Mouse (Mus musculus) forebrain, postnatal 0 days (tissue): ENCODE results near the gene Brd4. TPM values are rescaled to one million over a fixed set of nuclear protein-coding genes. Genes with fewer than 3 reads are reported as not detected.

Experiments used
- ATAC-seq: fragments of 200-750 bp; cut with Nextera tagmentation; 2 replicates; pipeline ENCODE4 v1.8.0; 2017; ENCODE audit warnings: mild to moderate bottlenecking, moderate library complexity
- DNase-seq: peaks from one replicate; pipeline ENCODE4 v3.0.0-alpha.2; 2015
- H3K27ac ChIP-seq: fragments of 300-500 bp; sonication (generic); 2 replicates; pipeline ENCODE4 v1.5.1; 2014; ENCODE audit warnings: low read depth, mild to moderate bottlenecking, antibody characterized with exemption, low read length, moderate library complexity, mixed read lengths
- H3K27me3 ChIP-seq: fragments of 300-500 bp; sonication (generic); 2 replicates; pipeline ENCODE4 v1.6.1; 2014; ENCODE audit warnings: mild to moderate bottlenecking, low read length, mixed read lengths; ENCODE audit not compliant: insufficient read depth
- H3K36me3 ChIP-seq: fragments of 300-500 bp; sonication (generic); 2 replicates; pipeline ENCODE4 v1.6.1; 2014; ENCODE audit warnings: mild to moderate bottlenecking, moderate library complexity; ENCODE audit not compliant: insufficient read depth
- H3K4me1 ChIP-seq: fragments of 300-500 bp; sonication (generic); 2 replicates; pipeline ENCODE4 v1.6.1; 2014; ENCODE audit warnings: antibody characterized with exemption; ENCODE audit not compliant: insufficient read depth
- H3K4me2 ChIP-seq: fragments of 300-500 bp; sonication (generic); 2 replicates; pipeline ENCODE4 v1.6.1; 2014; ENCODE audit warnings: low read depth, mild to moderate bottlenecking, moderate library complexity
- H3K4me3 ChIP-seq: fragments of 300-500 bp; sonication (generic); 2 replicates; pipeline ENCODE4 v1.5.1; 2014; ENCODE audit warnings: low read depth, low read length, mixed read lengths
- H3K9ac ChIP-seq: fragments of 300-500 bp; sonication (generic); 2 replicates; pipeline ENCODE4 v1.6.1; 2014; ENCODE audit warnings: mild to moderate bottlenecking
- H3K9me3 ChIP-seq: fragments of 300-500 bp; sonication (generic); 2 replicates; pipeline ENCODE4 v1.6.1; 2016; ENCODE audit warnings: low read length
- CTCF ChIP-seq: sonication (generic); IDR thresholded peaks from 2 replicates; pipeline ENCODE4 v1.5.1; 2016; ENCODE audit warnings: antibody characterized with exemption, control low read depth, low read depth
- WGBS: fragments of 180-500 bp; shearing (Covaris S2); extraction: QIAGEN DNeasy Blood & Tissue Kit; methylation state at CpG from one replicate; pipeline ENCODE4 v1.1.7; 2014; 5-methylcytosine and 5-hydroxymethylcytosine counted together
- polyA plus RNA-seq: library from polyadenylated mRNA; unstranded; fragments of >200 nt; fragmentation: Nextera tagmentation; extraction: Ambion mirVana; gene quantifications from 2 replicates; pipeline ENCODE4 v1.2.1, GENCODE M21; 2015
- total RNA-seq: library from RNA; depleted of rRNA; stranded (reverse); fragments of >200 nt; gene quantifications from 2 replicates; pipeline ENCODE4 v1.2.3, GENCODE M21; 2014

The Brd4 gene
- total and polyA plus RNA-seq, 2 experiments from 2014 or later, result 37.7 to 85.6 TPM

GRCm38 (mm10) chr17:32281611-32282310 lies 2.8 kb downstream of the Brd4 start:
- Histone ChIP-seq H3K27me3 (no peaks in the 10 kb centered on the region), H3K4me1 (peaks cover 14% of the 10 kb centered on the region), H3K9ac (no peak overlapping the region), H3K4me3 (no peak overlapping the region), H3K27ac (no peak overlapping the region), H3K9me3 (no peaks in the 10 kb centered on the region), H3K4me2 (no peak overlapping the region), H3K36me3 (no peaks in the 10 kb centered on the region)
- ATAC-seq (no peak), DNase-seq (no peak)
- TF ChIP-seq CTCF, result no peak
- WGBS, result 78% methylated on average over 4 of the region's 4 CpGs

GRCm38 (mm10) chr17:32281126-32281525 lies 3.4 kb downstream of the Brd4 start:
- Histone ChIP-seq H3K4me2 (no peak overlapping the region), H3K4me1 (peaks cover 14% of the 10 kb centered on the region), H3K36me3 (no peaks in the 10 kb centered on the region), H3K9ac (no peak overlapping the region), H3K9me3 (no peaks in the 10 kb centered on the region), H3K4me3 (no peak overlapping the region), H3K27me3 (no peaks in the 10 kb centered on the region), H3K27ac (no peak overlapping the region)
- DNase-seq (no peak), ATAC-seq (no peak)
- TF ChIP-seq CTCF, result no peak
- WGBS, result 98% methylated on average over 2 of the region's 2 CpGs

GRCm38 (mm10) chr17:32280575-32280974 lies 3.9 kb downstream of the Brd4 start:
- TF ChIP-seq CTCF, result no peak
- H3K27ac ChIP-seq, result no peak overlapping the region
- ATAC-seq, result no peak

GRCm38 (mm10) chr17:32277201-32277600 lies 7.3 kb downstream of the Brd4 start:
- Histone ChIP-seq H3K27me3 (no peaks in the 10 kb centered on the region), H3K36me3 (no peaks in the 10 kb centered on the region)
- no peak for TF ChIP-seq CTCF

More at GRCm38 (mm10) chr17:32280575-32280974, 3.9 kb downstream of the Brd4 start:
- 83% methylated on average over 3 of the region's 3 CpGs for WGBS
- no peak for DNase-seq
- H3K4me1 ChIP-seq, result peaks cover 13% of the 10 kb centered on the region
- no peaks in the 10 kb centered on the region for H3K9me3 ChIP-seq
- H3K4me3 ChIP-seq, result no peak overlapping the region
- H3K9ac ChIP-seq, result no peak overlapping the region
- no peaks in the 10 kb centered on the region for H3K36me3 ChIP-seq
- H3K27me3 ChIP-seq, result no peaks in the 10 kb centered on the region
- no peak overlapping the region for H3K4me2 ChIP-seq

GRCm38 (mm10) chr17:32275568-32275967 lies 9.0 kb downstream of the Brd4 start:
- 0 out of 2 replicates have a peak, but pooled peaks cover 5% of the 10 kb centered on the region for H3K4me1 ChIP-seq
- ATAC-seq (no peak), DNase-seq (no peak)
- H3K4me2 ChIP-seq, result no peak overlapping the region
- no peak overlapping the region for H3K27ac ChIP-seq
- TF ChIP-seq CTCF, result no peak
- no peaks in the 10 kb centered on the region for H3K27me3 ChIP-seq
- H3K9ac ChIP-seq, result no peak overlapping the region
- H3K4me3 ChIP-seq, result no peak overlapping the region
- no peaks in the 10 kb centered on the region for H3K36me3 ChIP-seq
- H3K9me3 ChIP-seq, result no peaks in the 10 kb centered on the region
- WGBS, result 89% methylated on average over 3 of the region's 3 CpGs

More at GRCm38 (mm10) chr17:32277201-32277600, 7.3 kb downstream of the Brd4 start:
- Histone ChIP-seq H3K4me2 (no peak overlapping the region), H3K4me1 (peaks cover 10% of the 10 kb centered on the region; the same call in 1 of the 2 replicates), H3K9me3 (no peaks in the 10 kb centered on the region), H3K27ac (no peak overlapping the region), H3K4me3 (no peak overlapping the region), H3K9ac (no peak overlapping the region)
- 52% methylated on average over 1 of the region's 1 CpGs for WGBS
- ATAC-seq (no peak), DNase-seq (no peak)

- TF ChIP-seq CTCF, result no peak
- Histone ChIP-seq H3K9ac (no peak overlapping the region), H3K4me3 (no peak overlapping the region), H3K36me3 (no peaks in the 10 kb centered on the region), H3K27ac (no peak overlapping the region), H3K4me1 (peaks cover 3% of the 10 kb centered on the region; the same call in 1 of the 2 replicates), H3K27me3 (no peaks in the 10 kb centered on the region), H3K4me2 (no peak overlapping the region), H3K9me3 (no peaks in the 10 kb centered on the region)
- 89% methylated on average over 7 of the region's 7 CpGs for WGBS
- no peak for ATAC-seq
- DNase-seq, result no peak
Measured at GRCm38 (mm10) chr17:32269151-32269550, 15.4 kb downstream of the Brd4 start.

- H3K27ac ChIP-seq, result no peak overlapping the region
- no peak overlapping the region for H3K9ac ChIP-seq
- WGBS, result 60% methylated on average over 3 of the region's 3 CpGs
- no peak for TF ChIP-seq CTCF
- DNase-seq (no peak), ATAC-seq (no peak)
- no peaks in the 10 kb centered on the region for H3K9me3 ChIP-seq
- peaks cover 6% of the 10 kb centered on the region; the same call in 1 of the 2 replicates for H3K4me1 ChIP-seq
- no peak overlapping the region for H3K4me3 ChIP-seq
- H3K4me2 ChIP-seq, result no peak overlapping the region
- no peaks in the 10 kb centered on the region for H3K36me3 ChIP-seq
- H3K27me3 ChIP-seq, result no peaks in the 10 kb centered on the region
Measured at GRCm38 (mm10) chr17:32268540-32268960, 16.0 kb downstream of the Brd4 start.
